Mouse (Mus musculus): Measurements from ENCODE around the gene Dcbld1. TPM values are rescaled to one million over a fixed set of nuclear protein-coding genes. Genes with fewer than 3 reads are reported as not detected.

Dcbld1 gene
- 3.5 and 3.7 TPM in 2 replicates for polyA plus RNA-seq (2015; fragmentation: Nextera tagmentation; extraction: Ambion mirVana)

- peak; percentile 74 for DNase-seq (ENCODE audit: low spot score)
Observed at GRCm38 (mm10) chr10:52233301-52233968, at the start of gene Dcbld1. Gene Dcbld1, plus strand, starts transcription at chr10:52233619.

GRCm38 (mm10) chr10:52185900-52186299 lies 47.5 kb upstream of the Dcbld1 start:
- DNase-seq (ENCODE audit: low spot score) = no peak

- DNase-seq (ENCODE audit: low spot score) = no peak
Observed at GRCm38 (mm10) chr10:52194957-52195852, 38.2 kb upstream of the Dcbld1 start, which contains the start of gene Ros1. Gene Ros1, minus strand, starts transcription at chr10:52195244.

GRCm38 (mm10) chr10:52204006-52204405 lies 29.4 kb upstream of the Dcbld1 start:
- DNase-seq (ENCODE audit: low spot score) = no peak

- no peak for DNase-seq (ENCODE audit: low spot score)
Observed at GRCm38 (mm10) chr10:52215267-52215818, 18.1 kb upstream of the Dcbld1 start.

GRCm38 (mm10) chr10:52216797-52217563 lies 16.4 kb upstream of the Dcbld1 start:
- DNase-seq (ENCODE audit: low spot score) = peak; percentile 33

GRCm38 (mm10) chr10:52217564-52217934 lies 15.9 kb upstream of the Dcbld1 start:
- DNase-seq (ENCODE audit: low spot score) = no peak

- no peak for DNase-seq (ENCODE audit: low spot score)
Observed at GRCm38 (mm10) chr10:52219600-52219999, 13.8 kb upstream of the Dcbld1 start.

- DNase-seq (ENCODE audit: low spot score) = peak; percentile 45
Observed at GRCm38 (mm10) chr10:52232196-52233176, 933 bp upstream of the Dcbld1 start.

- DNase-seq (ENCODE audit: low spot score) = peak; percentile 18
Observed at GRCm38 (mm10) chr10:52233969-52234653, 692 bp downstream of the Dcbld1 start.

- DNase-seq (ENCODE audit: low spot score) = no peak
Observed at GRCm38 (mm10) chr10:52234654-52234981, 1.2 kb downstream of the Dcbld1 start.

- no peak for DNase-seq (ENCODE audit: low spot score)
Observed at GRCm38 (mm10) chr10:52235461-52235860, 2.0 kb downstream of the Dcbld1 start.

GRCm38 (mm10) chr10:52242015-52242414 lies 8.6 kb downstream of the Dcbld1 start:
- no peak for DNase-seq (ENCODE audit: low spot score)

- DNase-seq (ENCODE audit: low spot score) = no peak
Observed at GRCm38 (mm10) chr10:52242680-52243323, 9.4 kb downstream of the Dcbld1 start.

GRCm38 (mm10) chr10:52246207-52246606 lies 12.8 kb downstream of the Dcbld1 start:
- DNase-seq (ENCODE audit: low spot score) = no peak

GRCm38 (mm10) chr10:52252240-52252639 lies 18.8 kb downstream of the Dcbld1 start:
- DNase-seq (ENCODE audit: low spot score) = no peak

GRCm38 (mm10) chr10:52253426-52253825 lies 20.0 kb downstream of the Dcbld1 start:
- DNase-seq (ENCODE audit: low spot score) = no peak

- DNase-seq (ENCODE audit: low spot score) = no peak
Observed at GRCm38 (mm10) chr10:52257768-52258167, 24.3 kb downstream of the Dcbld1 start.
